Mouse (Mus musculus): ENCODE data around the gene Ccdc85c.

Ccdc85c gene

GRCm38 (mm10) chr12:108267653-108268052 lies 7.6 kb downstream of the Ccdc85c start:
- no peak for DNase-seq

- no peak for DNase-seq
Observed at GRCm38 (mm10) chr12:108265831-108266619, 9.2 kb downstream of the Ccdc85c start.

- DNase-seq = no peak
Observed at GRCm38 (mm10) chr12:108264918-108265317, 10.3 kb downstream of the Ccdc85c start.

- no peak for DNase-seq
Observed at GRCm38 (mm10) chr12:108260950-108261349, 14.3 kb downstream of the Ccdc85c start.

- DNase-seq = no peak
Observed at GRCm38 (mm10) chr12:108259322-108260049, 15.7 kb downstream of the Ccdc85c start.

GRCm38 (mm10) chr12:108256734-108257133 lies 18.5 kb downstream of the Ccdc85c start:
- no peak for DNase-seq

- no peak for DNase-seq
Observed at GRCm38 (mm10) chr12:108255960-108256359, 19.3 kb downstream of the Ccdc85c start.

GRCm38 (mm10) chr12:108255511-108255919 lies 19.7 kb downstream of the Ccdc85c start:
- DNase-seq = no peak

- DNase-seq = no peak
Observed at GRCm38 (mm10) chr12:108253042-108253441, 22.2 kb downstream of the Ccdc85c start.

- DNase-seq = no peak
Observed at GRCm38 (mm10) chr12:108251825-108252542, 23.2 kb downstream of the Ccdc85c start.

GRCm38 (mm10) chr12:108251034-108251792 lies 24.0 kb downstream of the Ccdc85c start:
- no peak for DNase-seq

- no peak for DNase-seq
Observed at GRCm38 (mm10) chr12:108249522-108249921, 25.7 kb downstream of the Ccdc85c start.

GRCm38 (mm10) chr12:108249019-108249418 lies 26.2 kb downstream of the Ccdc85c start:
- DNase-seq = no peak

GRCm38 (mm10) chr12:108246759-108247500 lies 28.3 kb downstream of the Ccdc85c start:
- DNase-seq = peak; percentile 65

GRCm38 (mm10) chr12:108245579-108245978 lies 29.6 kb downstream of the Ccdc85c start:
- no peak for DNase-seq

GRCm38 (mm10) chr12:108244778-108245177 lies 30.4 kb downstream of the Ccdc85c start:
- DNase-seq = peak; percentile 76

GRCm38 (mm10) chr12:108242243-108242745 lies 32.9 kb downstream of the Ccdc85c start:
- DNase-seq = no peak

GRCm38 (mm10) chr12:108241626-108242025 lies 33.6 kb downstream of the Ccdc85c start:
- no peak for DNase-seq

- DNase-seq = peak; percentile 78
Observed at GRCm38 (mm10) chr12:108240953-108241588, 34.2 kb downstream of the Ccdc85c start.

- DNase-seq = no peak
Observed at GRCm38 (mm10) chr12:108240401-108240890, 34.8 kb downstream of the Ccdc85c start.

- peak; percentile 74 for DNase-seq
Observed at GRCm38 (mm10) chr12:108239441-108239840, 35.8 kb downstream of the Ccdc85c start.

Measured in cerebellum, adult 11 months (tissue).